Mouse (Mus musculus) lung, postnatal 10 days (tissue): ENCODE data around the gene 3110018I06Rik.
A peak's percentile ranks its signal among the peaks of the same experiment; 100 is the strongest.

Experiments
- DNase-seq: peaks from one replicate; pipeline ENCODE4 v3.0.0; 2021

The 3110018I06Rik gene

GRCm38 (mm10) chr12:107488371-107488770, at the start of gene 3110018I06Rik:
TSS of gene 3110018I06Rik (plus strand) at chr12:107488632.
- no peak for DNase-seq

GRCm38 (mm10) chr12:107444681-107445080, 43.8 kb upstream of the 3110018I06Rik start:
- DNase-seq: no peak

GRCm38 (mm10) chr12:107457835-107458234, 30.6 kb upstream of the 3110018I06Rik start:
- DNase-seq: no peak

- DNase-seq: peak; percentile 72
These were observed 23.7 kb upstream of the 3110018I06Rik start for GRCm38 (mm10) chr12:107464731-107465130.

- DNase-seq: no peak
These were observed 11.8 kb upstream of the 3110018I06Rik start for GRCm38 (mm10) chr12:107476441-107477291.

GRCm38 (mm10) chr12:107479350-107479749, 9.1 kb upstream of the 3110018I06Rik start:
- DNase-seq: no peak

- DNase-seq: no peak
These were observed 5.4 kb upstream of the 3110018I06Rik start for GRCm38 (mm10) chr12:107483031-107483430.

- no peak for DNase-seq
These were observed 2.9 kb downstream of the 3110018I06Rik start for GRCm38 (mm10) chr12:107491344-107491743.

- DNase-seq: no peak
These were observed 8.5 kb downstream of the 3110018I06Rik start for GRCm38 (mm10) chr12:107496924-107497323.

- no peak for DNase-seq
These were observed 21.3 kb downstream of the 3110018I06Rik start for GRCm38 (mm10) chr12:107509661-107510237.

- DNase-seq: no peak
These were observed 22.7 kb downstream of the 3110018I06Rik start for GRCm38 (mm10) chr12:107511112-107511511.

GRCm38 (mm10) chr12:107516265-107517217, 28.1 kb downstream of the 3110018I06Rik start:
- no peak for DNase-seq

GRCm38 (mm10) chr12:107520941-107521340, 32.5 kb downstream of the 3110018I06Rik start:
- no peak for DNase-seq

- no peak for DNase-seq
These were observed 40.0 kb downstream of the 3110018I06Rik start for GRCm38 (mm10) chr12:107528346-107528880.

- no peak for DNase-seq
These were observed 44.4 kb downstream of the 3110018I06Rik start for GRCm38 (mm10) chr12:107532871-107533270.
